Mouse (Mus musculus) forebrain, embryonic 14.5 days (tissue): ENCODE measurements at regions not wholly inside any gene's neighbourhood (a gene's known extent, or its start where the extent isn't known, plus 50 kb on each side); places are given as distances from the start of the nearest gene placed in this dataset.

Experiments used
- ATAC-seq: fragments of 200-750 bp; cut with Nextera tagmentation; 2 replicates; pipeline ENCODE4 v1.8.0; 2017; ENCODE audit warnings: mild to moderate bottlenecking, moderate library complexity
- DNase-seq: peaks from one replicate; pipeline ENCODE4 v3.0.0-alpha.2; 2015; ENCODE audit warnings: low spot score
- H3K27ac ChIP-seq: fragments of 300-500 bp; sonication (generic); 2 replicates; pipeline ENCODE4 v1.5.1; 2014; ENCODE audit warnings: low read depth, mild to moderate bottlenecking, control low read depth, low read length, moderate library complexity
- H3K27me3 ChIP-seq: fragments of 300-500 bp; sonication (generic); replicated peaks from 2 replicates; pipeline ENCODE4 v1.6.1; 2014; ENCODE audit warnings: low read length, control low read depth, mixed read lengths; ENCODE audit not compliant: control insufficient read depth, insufficient read depth
- H3K36me3 ChIP-seq: fragments of 300-500 bp; sonication (generic); 2 replicates; pipeline ENCODE4 v1.6.1; 2014; ENCODE audit warnings: low read length, control low read depth; ENCODE audit not compliant: control insufficient read depth, insufficient read depth
- H3K4me1 ChIP-seq: fragments of 300-500 bp; sonication (generic); 2 replicates; pipeline ENCODE4 v1.6.1; 2014; ENCODE audit warnings: antibody characterized with exemption, low read length, control low read depth; ENCODE audit not compliant: control insufficient read depth, insufficient read depth
- H3K4me2 ChIP-seq: fragments of 300-500 bp; sonication (generic); 2 replicates; pipeline ENCODE4 v1.6.1; 2014; ENCODE audit warnings: mild to moderate bottlenecking, control low read depth, low read length
- H3K4me3 ChIP-seq: fragments of 300-500 bp; sonication (generic); 2 replicates; pipeline ENCODE4 v1.5.1; 2014; ENCODE audit warnings: low read depth, low read length, control low read depth
- H3K9ac ChIP-seq: fragments of 300-500 bp; sonication (generic); 2 replicates; pipeline ENCODE4 v1.6.1; 2014; ENCODE audit warnings: mild to moderate bottlenecking, low read length, control low read depth, moderate library complexity
- H3K9me3 ChIP-seq: fragments of 300-500 bp; sonication (generic); replicated peaks from 2 replicates; pipeline ENCODE4 v1.6.1; 2016; ENCODE audit warnings: low read length, control low read depth, mixed read lengths; ENCODE audit not compliant: control insufficient read depth
- WGBS: fragments of 180-500 bp; shearing (Covaris S2); extraction: QIAGEN DNeasy Blood & Tissue Kit; methylation state at CpG from one replicate; pipeline ENCODE4 v1.1.7; 2014; 5-methylcytosine and 5-hydroxymethylcytosine counted together

DNA sequence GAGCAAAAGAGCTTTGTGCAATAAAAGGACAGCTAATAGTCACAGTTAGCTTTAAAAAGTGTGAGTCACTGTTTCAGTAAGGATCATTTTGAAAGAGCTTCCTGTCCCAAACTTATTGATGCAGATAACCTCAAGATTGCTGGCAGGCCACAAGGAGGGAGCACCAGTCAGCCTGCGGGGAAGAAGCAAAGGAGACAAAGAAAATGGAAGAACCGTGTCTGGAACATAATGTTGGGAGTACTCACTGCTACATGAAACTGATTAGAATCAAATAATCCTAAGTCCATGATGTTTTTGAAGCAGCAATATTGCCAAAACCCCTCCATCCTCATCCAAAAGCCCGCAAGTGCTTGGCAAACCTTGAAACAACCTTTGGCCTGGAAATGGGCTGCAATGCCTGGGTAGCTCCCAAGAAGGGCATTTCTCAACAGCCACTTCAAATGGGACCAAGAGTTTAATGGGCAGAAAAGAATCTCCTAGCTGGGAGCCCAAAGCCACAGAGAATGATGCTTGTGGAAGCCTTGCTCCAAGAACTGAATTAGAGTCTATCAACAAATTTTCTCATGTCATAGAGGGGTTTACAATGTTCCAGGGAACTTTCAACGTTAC, 481.0 kb upstream of the Tnc start:
- Histone ChIP-seq H3K4me2 (no peak overlapping the region), H3K9ac (no peak overlapping the region), H3K9me3 (no peaks in the 10 kb centered on the region), H3K4me3 (no peak overlapping the region), H3K4me1 (no peaks in the 10 kb centered on the region), H3K27me3 (no peaks in the 10 kb centered on the region), H3K36me3 (no peaks in the 10 kb centered on the region), H3K27ac (no peak overlapping the region)
- ATAC-seq (no peak), DNase-seq (no peak)
- 94% methylated on average over 4 of the region's 4 CpGs for WGBS

DNA sequence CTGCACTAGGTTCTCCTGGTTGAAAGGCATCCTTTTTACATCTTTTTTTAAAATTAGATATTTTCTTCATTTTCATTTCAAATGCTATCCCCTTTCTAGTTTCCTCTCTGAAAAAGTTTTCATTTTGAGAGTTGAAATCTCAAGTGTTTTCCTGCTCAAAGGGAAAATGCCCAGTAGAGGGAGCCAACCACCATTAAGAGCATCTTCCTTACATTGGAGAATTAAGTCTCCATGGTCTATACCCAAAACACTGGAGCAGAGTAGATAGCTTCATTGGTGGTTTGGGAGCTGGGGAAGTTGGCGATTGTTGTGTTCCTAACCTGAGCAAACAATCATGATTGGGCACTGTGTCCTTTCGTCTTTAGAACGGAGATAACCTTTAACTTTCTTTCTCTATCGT, 483.8 kb upstream of the Tnc start:
- 77% methylated on average over 4 of the region's 4 CpGs for WGBS
- H3K4me3 ChIP-seq = no peak overlapping the region
- no peak overlapping the region for H3K4me2 ChIP-seq
- no peaks in the 10 kb centered on the region for H3K9me3 ChIP-seq
- H3K4me1 ChIP-seq = no peaks in the 10 kb centered on the region
- H3K9ac ChIP-seq = no peak overlapping the region
- peak; percentile 72 for DNase-seq
- no peak for ATAC-seq
- no peaks in the 10 kb centered on the region for H3K36me3 ChIP-seq
- H3K27me3 ChIP-seq = no peaks in the 10 kb centered on the region
- H3K27ac ChIP-seq = no peak overlapping the region

DNA sequence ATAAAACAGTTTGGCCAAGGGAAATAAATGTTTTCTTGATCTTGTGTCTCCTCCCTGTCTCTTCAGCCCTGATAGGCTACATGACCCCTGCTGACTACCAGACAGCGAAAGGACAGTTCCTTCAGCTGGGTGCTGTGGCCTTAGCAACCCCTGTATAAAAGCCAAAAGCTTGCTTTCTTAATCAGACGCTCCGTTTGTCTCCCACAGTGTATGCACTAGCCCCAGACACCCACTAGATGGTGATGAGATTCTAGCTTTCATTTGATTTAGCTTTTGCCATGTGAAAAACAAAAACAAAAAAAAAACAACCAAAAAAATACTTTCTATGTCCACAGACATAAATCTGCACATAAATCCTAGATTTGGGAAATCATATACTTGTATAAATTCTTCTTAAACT, 486.2 kb upstream of the Tnc start:
- 28% methylated on average over 3 of the region's 3 CpGs for WGBS
- ATAC-seq (no peak), DNase-seq (peak; percentile 36)
- H3K36me3 ChIP-seq = no peaks in the 10 kb centered on the region
- H3K9ac ChIP-seq = no peak overlapping the region
- no peaks in the 10 kb centered on the region for H3K27me3 ChIP-seq
- no peaks in the 10 kb centered on the region for H3K9me3 ChIP-seq
- H3K4me3 ChIP-seq = no peak overlapping the region
- no peaks in the 10 kb centered on the region for H3K4me1 ChIP-seq
- H3K27ac ChIP-seq = no peak overlapping the region
- H3K4me2 ChIP-seq = no peak overlapping the region

DNA sequence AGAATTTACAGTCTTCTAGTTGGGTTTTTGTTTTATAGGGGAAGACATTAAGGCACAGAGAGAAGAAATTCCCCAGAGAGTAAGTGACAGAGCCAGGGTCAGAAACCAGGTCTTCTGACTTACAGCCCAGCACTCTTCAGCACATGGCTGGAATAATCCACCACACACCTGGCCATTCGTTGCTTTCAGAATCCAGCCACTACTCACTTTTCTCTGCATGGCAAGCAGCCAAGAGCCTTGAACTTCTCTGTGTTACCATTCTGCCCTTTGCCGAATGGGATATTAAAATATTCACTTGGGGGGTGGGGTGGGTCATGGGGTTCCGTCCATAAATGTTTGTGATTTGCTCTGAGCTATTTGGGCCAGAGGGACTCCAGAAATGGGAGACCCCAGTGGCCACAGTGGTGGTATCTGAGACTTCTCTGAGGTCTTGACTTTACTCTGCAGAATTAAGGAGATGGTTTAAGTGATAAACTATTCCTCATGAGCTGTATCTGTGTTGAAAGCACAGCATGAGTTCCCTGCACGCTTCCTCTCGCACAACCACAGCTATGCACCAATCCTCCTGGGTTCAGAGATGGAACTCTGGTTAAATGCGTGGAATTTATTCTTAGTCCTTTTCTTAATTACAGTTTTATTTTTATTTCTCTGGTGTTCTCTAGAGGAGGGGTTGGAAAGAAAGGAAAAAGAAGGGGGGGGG, 488.9 kb upstream of the Tnc start:
- Histone ChIP-seq H3K4me2 (no peak overlapping the region), H3K27ac (no peak overlapping the region), H3K9ac (no peak overlapping the region), H3K36me3 (no peaks in the 10 kb centered on the region), H3K4me3 (no peak overlapping the region), H3K4me1 (no peaks in the 10 kb centered on the region), H3K9me3 (no peaks in the 10 kb centered on the region), H3K27me3 (no peaks in the 10 kb centered on the region)
- 72% methylated on average over 6 of the region's 6 CpGs for WGBS
- DNase-seq (no peak), ATAC-seq (no peak)

DNA sequence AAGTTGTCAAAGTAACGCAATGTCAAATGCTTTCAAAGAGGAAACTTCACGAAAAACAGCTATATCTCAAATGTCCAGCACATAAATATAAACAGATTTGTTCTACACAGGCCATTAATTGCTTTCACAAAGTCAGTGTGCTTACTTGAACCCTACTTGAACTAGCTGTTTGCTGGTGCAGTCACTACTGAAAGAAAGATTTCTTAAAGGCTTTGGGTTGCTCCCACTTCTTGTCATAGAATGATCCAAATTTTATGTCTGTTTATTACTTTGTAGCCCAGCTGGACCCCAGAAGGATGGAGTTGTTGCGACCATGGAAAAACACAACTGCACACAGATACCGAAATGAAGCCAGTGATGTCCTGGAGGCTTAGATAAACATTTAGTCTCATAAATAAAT, 491.2 kb upstream of the Tnc start:
- Histone ChIP-seq H3K27ac (no peak overlapping the region), H3K36me3 (no peaks in the 10 kb centered on the region), H3K4me2 (no peak overlapping the region), H3K4me3 (no peak overlapping the region), H3K9ac (no peak overlapping the region), H3K27me3 (no peaks in the 10 kb centered on the region), H3K4me1 (no peaks in the 10 kb centered on the region), H3K9me3 (no peaks in the 10 kb centered on the region)
- WGBS = 90% methylated on average over 4 of the region's 4 CpGs
- ATAC-seq (no peak), DNase-seq (no peak)

DNA sequence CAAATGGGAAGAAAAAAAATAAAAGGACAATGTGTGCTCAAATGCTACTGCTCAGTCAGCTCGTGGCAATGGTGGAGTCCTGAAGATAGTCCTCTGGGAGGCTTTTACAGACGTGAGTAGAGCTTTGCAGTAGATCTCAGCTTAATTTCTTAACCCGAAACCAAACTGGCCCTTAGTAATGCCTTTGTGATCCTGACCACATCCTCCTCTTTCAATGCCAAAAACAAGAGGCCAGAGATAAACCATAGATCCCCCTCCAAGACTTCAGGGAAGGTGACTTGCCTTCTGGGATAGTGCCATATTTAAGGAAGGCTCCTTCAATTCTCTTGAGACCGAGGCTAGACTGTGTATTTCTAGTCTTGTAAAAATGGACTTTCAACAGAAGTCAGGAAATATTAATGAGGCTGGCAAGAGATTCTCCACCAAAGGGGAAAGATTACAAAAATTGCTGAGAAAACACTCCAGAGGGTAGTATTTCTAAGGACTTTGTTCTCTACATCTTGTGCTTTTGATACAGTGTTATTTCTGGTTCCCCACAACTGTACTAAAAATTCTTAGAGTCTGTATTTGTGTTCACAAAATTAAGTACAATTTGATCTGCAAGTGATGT, 497.9 kb upstream of the Tnc start:
- H3K4me2 ChIP-seq = no peak overlapping the region
- no peaks in the 10 kb centered on the region for H3K4me1 ChIP-seq
- DNase-seq (no peak), ATAC-seq (no peak)
- no peak overlapping the region for H3K9ac ChIP-seq
- WGBS = 81% methylated on average over 4 of the region's 4 CpGs
- no peak overlapping the region for H3K4me3 ChIP-seq
- H3K36me3 ChIP-seq = no peaks in the 10 kb centered on the region
- no peaks in the 10 kb centered on the region for H3K27me3 ChIP-seq
- H3K9me3 ChIP-seq = no peaks in the 10 kb centered on the region
- no peak overlapping the region for H3K27ac ChIP-seq

DNA sequence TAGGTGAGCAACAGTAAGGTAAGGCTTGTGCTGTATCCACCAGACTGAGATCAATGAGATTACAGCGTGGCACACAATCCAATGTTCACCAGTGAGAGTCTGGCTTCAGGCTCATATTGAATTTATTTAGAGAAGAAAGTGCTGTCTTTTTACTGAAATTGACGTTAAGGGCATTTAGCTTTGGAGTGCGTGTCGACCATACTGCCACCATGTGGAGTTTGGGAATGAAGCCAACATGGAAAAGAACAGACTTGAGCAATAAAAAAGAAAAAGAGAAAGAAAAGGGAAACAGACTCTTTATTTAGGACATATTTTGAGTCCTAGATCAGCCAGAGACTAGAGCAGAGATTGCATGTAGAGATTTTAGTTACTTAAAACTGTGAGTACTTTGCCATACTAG, 499.6 kb upstream of the Tnc start:
- ATAC-seq (no peak), DNase-seq (no peak)
- Histone ChIP-seq H3K9ac (no peak overlapping the region), H3K36me3 (no peaks in the 10 kb centered on the region), H3K27ac (no peak overlapping the region), H3K4me2 (no peak overlapping the region), H3K4me1 (no peaks in the 10 kb centered on the region), H3K9me3 (no peaks in the 10 kb centered on the region), H3K4me3 (no peak overlapping the region), H3K27me3 (no peaks in the 10 kb centered on the region)
- WGBS = 61% methylated on average over 4 of the region's 4 CpGs

DNA sequence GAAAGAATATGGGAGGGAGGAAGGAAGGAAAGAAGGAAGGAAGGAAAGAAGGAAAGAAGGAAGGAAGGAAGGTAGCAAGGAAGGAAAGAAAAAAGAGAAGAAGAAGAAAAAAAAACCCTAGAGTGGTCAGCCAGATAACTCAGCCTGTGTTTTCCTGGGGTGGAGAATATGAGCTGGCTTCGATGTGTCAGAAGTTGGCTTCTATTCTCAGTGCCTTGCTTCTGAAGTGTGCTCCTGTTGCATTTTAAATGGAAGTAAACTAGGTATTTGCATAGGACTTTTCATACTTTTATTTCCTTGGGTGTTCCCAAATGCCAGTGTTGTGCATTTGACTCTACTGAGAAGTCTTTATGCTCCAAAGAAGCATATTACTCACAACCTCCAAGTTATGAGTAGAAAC, 515.7 kb upstream of the Tnc start:
- Histone ChIP-seq H3K4me2 (no peak overlapping the region), H3K36me3 (no peaks in the 10 kb centered on the region), H3K4me3 (no peak overlapping the region), H3K27me3 (no peaks in the 10 kb centered on the region), H3K9ac (no peak overlapping the region), H3K4me1 (no peaks in the 10 kb centered on the region), H3K9me3 (no peaks in the 10 kb centered on the region), H3K27ac (no peak overlapping the region)
- no peak for ATAC-seq
- WGBS = 100% methylated on average over 1 of the region's 1 CpGs
- no peak for DNase-seq

DNA sequence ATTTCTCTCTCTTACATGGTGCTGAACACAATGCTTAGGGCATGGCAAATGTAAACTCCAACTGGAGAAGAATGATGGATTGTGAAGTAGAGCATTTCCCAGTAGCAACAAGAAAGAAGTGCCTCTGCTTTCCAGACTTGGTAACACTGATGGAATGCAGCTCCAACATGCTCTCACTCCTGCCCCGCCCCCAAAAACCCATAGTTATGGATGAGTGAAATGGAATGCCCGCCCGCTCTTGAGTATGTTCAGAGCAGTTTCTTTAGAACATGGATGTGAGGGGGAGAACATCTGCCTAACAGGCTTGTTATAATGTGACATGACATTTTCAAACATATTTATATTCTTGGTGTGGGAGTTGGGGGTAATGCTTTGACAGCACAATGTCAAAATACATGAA, 517.2 kb upstream of the Tnc start:
- Histone ChIP-seq H3K36me3 (no peaks in the 10 kb centered on the region), H3K4me3 (no peak overlapping the region), H3K27ac (no peak overlapping the region), H3K9ac (no peak overlapping the region), H3K4me2 (no peak overlapping the region), H3K27me3 (no peaks in the 10 kb centered on the region), H3K9me3 (no peaks in the 10 kb centered on the region), H3K4me1 (no peaks in the 10 kb centered on the region)
- WGBS = 90% methylated on average over 3 of the region's 3 CpGs
- ATAC-seq (no peak), DNase-seq (no peak)
